Mouse (Mus musculus) kidney, postnatal 0 days (tissue): Measurements from ENCODE around the gene Pgap1. TPM values are rescaled to one million over a fixed set of nuclear protein-coding genes. Genes with fewer than 3 reads are reported as not detected.
A peak's percentile ranks its signal among the peaks of the same experiment; 100 is the strongest.

Experiments
- ATAC-seq: fragments of 200-750 bp; cut with Nextera tagmentation; replicated peaks from 2 replicates; pipeline ENCODE4 v1.8.0; 2017; ENCODE audit warnings: low read depth, moderate number of reproducible peaks, moderate TSS enrichment, moderate library complexity; ENCODE audit not compliant: low FRiP score
- DNase-seq: peaks from one replicate; pipeline ENCODE4 v3.0.0-alpha.2; 2016; ENCODE audit warnings: low spot score
- H3K27ac ChIP-seq: fragments of 300-500 bp; sonication (generic); 2 replicates; pipeline ENCODE4 v1.5.1; 2014; ENCODE audit warnings: mild to moderate bottlenecking
- H3K27me3 ChIP-seq: fragments of 300-500 bp; sonication (generic); 2 replicates; pipeline ENCODE4 v1.6.1; 2014; ENCODE audit warnings: low read length, mixed read lengths; ENCODE audit not compliant: insufficient read depth
- H3K36me3 ChIP-seq: fragments of 300-500 bp; sonication (generic); 2 replicates; pipeline ENCODE4 v1.6.1; 2014; ENCODE audit warnings: low read length, mixed read lengths; ENCODE audit not compliant: insufficient read depth
- H3K4me1 ChIP-seq: fragments of 300-500 bp; sonication (generic); replicated peaks from 2 replicates; pipeline ENCODE4 v1.6.1; 2014; ENCODE audit warnings: antibody characterized with exemption, low read length, mixed read lengths; ENCODE audit not compliant: insufficient read depth
- H3K4me2 ChIP-seq: fragments of 300-500 bp; sonication (generic); 2 replicates; pipeline ENCODE4 v1.6.1; 2014; ENCODE audit warnings: mild to moderate bottlenecking, low read length, moderate library complexity, mixed read lengths
- H3K4me3 ChIP-seq: fragments of 300-500 bp; sonication (generic); replicated peaks from 2 replicates; pipeline ENCODE4 v1.5.1; 2014; ENCODE audit warnings: low read depth, low read length
- H3K9ac ChIP-seq: fragments of 300-500 bp; sonication (generic); 2 replicates; pipeline ENCODE4 v1.6.1; 2014; ENCODE audit warnings: low read depth, low read length
- H3K9me3 ChIP-seq: fragments of 300-500 bp; sonication (generic); replicated peaks from 2 replicates; pipeline ENCODE4 v1.6.1; 2016; ENCODE audit warnings: low read length, inconsistent platforms, mixed read lengths
- CTCF ChIP-seq: IDR thresholded peaks from 2 replicates; pipeline ENCODE4 v1.5.1; 2016; ENCODE audit warnings: antibody characterized with exemption, low read depth, mild to moderate bottlenecking, moderate library complexity
- WGBS: fragments of 180-500 bp; shearing (Covaris S2); extraction: QIAGEN DNeasy Blood & Tissue Kit; methylation state at CpG from one replicate; pipeline ENCODE4 v1.1.7; 2014; 5-methylcytosine and 5-hydroxymethylcytosine counted together
- polyA plus RNA-seq: library from polyadenylated mRNA; unstranded; fragments of >200 nt; fragmentation: Nextera tagmentation; extraction: Ambion mirVana; gene quantifications from 2 replicates; pipeline ENCODE4 v1.2.1, GENCODE M21; 2015

Gene Pgap1
- polyA plus RNA-seq, 1 experiment from 2014 or later, result 5.5 TPM

GRCm38 (mm10) chr1:54563923-54564322 lies 6.4 kb upstream of the Pgap1 start:
- WGBS, result 88% methylated on average over 6 of the region's 6 CpGs
- TF ChIP-seq CTCF, result no peak
- ATAC-seq, result no peak

GRCm38 (mm10) chr1:54556586-54557221 lies 780 bp downstream of the Pgap1 start:
- no peak for TF ChIP-seq CTCF
- H3K9ac ChIP-seq, result peak overlapping the region; percentile 63
- no peaks in the 10 kb centered on the region for H3K36me3 ChIP-seq
- ATAC-seq (no peak), DNase-seq (peak; percentile 9)
- H3K27me3 ChIP-seq, result no peaks in the 10 kb centered on the region
- H3K9me3 ChIP-seq, result no peaks in the 10 kb centered on the region
- H3K4me3 ChIP-seq, result peak overlapping the region; percentile 68
- peak overlapping the region; percentile 98 for H3K4me2 ChIP-seq
- H3K27ac ChIP-seq, result peak overlapping the region; percentile 64; the same call in 1 of the 2 replicates
- WGBS, result 2% methylated on average over 18 of the region's 18 CpGs
- no peaks in the 10 kb centered on the region for H3K4me1 ChIP-seq

More at GRCm38 (mm10) chr1:54563923-54564322, 6.4 kb upstream of the Pgap1 start:
- no peak for DNase-seq
- no peak overlapping the region for H3K27ac ChIP-seq
- no peaks in the 10 kb centered on the region for H3K27me3 ChIP-seq
- H3K4me3 ChIP-seq, result no peak overlapping the region
- H3K36me3 ChIP-seq, result no peaks in the 10 kb centered on the region
- H3K9ac ChIP-seq, result no peak overlapping the region
- H3K4me1 ChIP-seq, result no peaks in the 10 kb centered on the region
- no peaks in the 10 kb centered on the region for H3K9me3 ChIP-seq
- H3K4me2 ChIP-seq, result no peak overlapping the region

- H3K27me3 ChIP-seq, result no peaks in the 10 kb centered on the region
- no peak for DNase-seq
- no peak overlapping the region for H3K9ac ChIP-seq
- no peak overlapping the region for H3K4me3 ChIP-seq
- no peaks in the 10 kb centered on the region for H3K4me1 ChIP-seq
- 58% methylated on average over 4 of the region's 4 CpGs for WGBS
- no peak overlapping the region for H3K27ac ChIP-seq
- TF ChIP-seq CTCF, result peak; percentile 47; the same call in 1 of the 2 replicates
- H3K9me3 ChIP-seq, result no peaks in the 10 kb centered on the region
- ATAC-seq, result no peak
- H3K4me2 ChIP-seq, result no peak overlapping the region
- no peaks in the 10 kb centered on the region for H3K36me3 ChIP-seq
These were observed 1.9 kb downstream of the Pgap1 start for GRCm38 (mm10) chr1:54555364-54556140.

DNA sequence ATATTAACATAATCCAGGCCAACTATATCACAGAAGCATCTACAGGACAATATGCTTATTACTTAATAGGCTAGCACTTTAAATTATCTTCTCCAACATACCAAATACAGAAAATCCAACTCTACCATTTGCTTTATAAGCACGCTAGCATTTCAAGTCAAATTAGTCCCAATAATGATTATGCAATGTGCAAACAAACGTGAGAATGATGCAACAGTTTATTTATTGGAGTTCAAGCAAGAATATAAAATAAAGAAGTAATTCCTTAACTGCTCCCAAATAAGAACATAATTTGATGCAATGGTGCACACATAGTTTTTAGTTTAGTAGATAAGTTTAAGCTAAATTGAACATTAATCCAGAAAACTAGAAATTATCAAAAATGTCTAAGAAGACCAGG lies 4.9 kb downstream of the Pgap1 start:
- H3K4me1 ChIP-seq, result no peaks in the 10 kb centered on the region
- no peak overlapping the region for H3K9ac ChIP-seq
- H3K27ac ChIP-seq, result no peak overlapping the region
- H3K9me3 ChIP-seq, result no peaks in the 10 kb centered on the region
- H3K4me2 ChIP-seq, result no peak overlapping the region
- no peaks in the 10 kb centered on the region for H3K36me3 ChIP-seq
- no peak for TF ChIP-seq CTCF
- no peaks in the 10 kb centered on the region for H3K27me3 ChIP-seq
- H3K4me3 ChIP-seq, result no peak overlapping the region
- WGBS, result 90% methylated on average over 2 of the region's 2 CpGs
- DNase-seq (no peak), ATAC-seq (no peak)

DNA sequence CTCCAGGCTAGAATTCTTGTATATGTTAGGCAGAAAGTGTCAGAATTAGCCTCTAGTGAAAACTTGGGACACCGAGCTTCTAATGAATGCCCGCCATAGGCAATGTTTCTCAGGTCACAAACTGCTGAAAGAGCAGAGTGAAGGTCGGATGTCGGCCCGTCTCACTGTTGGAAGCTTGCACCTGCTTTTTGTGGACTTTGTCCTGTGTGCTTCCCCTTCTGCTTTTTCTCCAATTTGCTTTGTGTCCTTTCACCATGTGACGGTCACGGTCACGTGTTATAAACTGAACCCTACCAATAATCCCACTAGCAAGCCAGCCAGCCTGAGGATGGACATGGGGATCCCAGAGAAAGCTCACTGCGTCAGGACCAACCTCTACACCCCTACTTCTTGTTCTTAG lies 12.3 kb downstream of the Pgap1 start:
- H3K36me3 ChIP-seq, result no peaks in the 10 kb centered on the region
- no peaks in the 10 kb centered on the region for H3K9me3 ChIP-seq
- no peaks in the 10 kb centered on the region for H3K4me1 ChIP-seq
- TF ChIP-seq CTCF, result no peak
- H3K9ac ChIP-seq, result no peak overlapping the region
- no peak overlapping the region for H3K27ac ChIP-seq
- H3K4me2 ChIP-seq, result no peak overlapping the region
- no peaks in the 10 kb centered on the region for H3K27me3 ChIP-seq
- DNase-seq (no peak), ATAC-seq (no peak)
- 92% methylated on average over 9 of the region's 9 CpGs for WGBS
- no peak overlapping the region for H3K4me3 ChIP-seq

- 82% methylated on average over 2 of the region's 2 CpGs for WGBS
These were observed 14.6 kb downstream of the Pgap1 start for GRCm38 (mm10) chr1:54542920-54543319.

More at GRCm38 (mm10) chr1:54542920-54543319, 14.6 kb downstream of the Pgap1 start:
- Histone ChIP-seq H3K9me3 (no peaks in the 10 kb centered on the region), H3K4me1 (no peaks in the 10 kb centered on the region), H3K36me3 (no peaks in the 10 kb centered on the region), H3K4me3 (no peak overlapping the region), H3K27me3 (no peaks in the 10 kb centered on the region), H3K9ac (no peak overlapping the region), H3K27ac (no peak overlapping the region), H3K4me2 (no peak overlapping the region)
- no peak for ATAC-seq
- DNase-seq, result no peak
- no peak for TF ChIP-seq CTCF
